Mouse (Mus musculus): ENCODE measurements around the gene Klf3. TPM values are rescaled to one million over a fixed set of nuclear protein-coding genes. Genes with fewer than 3 reads are reported as not detected.

Klf3 gene
- polyA plus RNA-seq, 2 experiments, result 34.2 to 69.8 TPM

DNA sequence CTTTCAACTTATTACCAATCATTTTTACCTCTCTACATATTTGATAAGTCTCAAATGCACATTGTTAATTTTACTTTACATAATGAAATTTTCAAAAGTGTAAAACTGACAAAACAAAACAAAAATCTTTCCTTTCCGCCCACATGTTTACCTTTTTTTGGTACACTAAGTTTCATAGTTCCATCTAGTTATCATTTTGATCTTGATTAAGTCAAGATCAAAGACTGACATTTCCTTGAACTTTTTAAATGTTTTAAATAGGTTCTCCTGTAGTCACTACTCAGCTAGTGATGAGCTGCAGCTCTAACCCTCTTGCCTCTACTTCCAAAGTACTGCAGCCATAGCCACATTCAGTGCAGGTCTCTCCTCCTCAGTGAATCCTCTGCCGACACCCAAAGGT lies 31.6 kb upstream of the Klf3 start:
- no peaks in the 10 kb centered on the region; a peak in 2 of 4 replicates for H3K4me1 ChIP-seq (replicated peaks; ENCODE audit: control insufficient read depth in 2 of 2, insufficient read depth in 2 of 2, low read length in 1 of 2)
- no peak overlapping the region for H3K9ac ChIP-seq (replicated peaks)
- H3K4me3 ChIP-seq (ENCODE audit: insufficient read depth in 1 of 2, low read depth in 2 of 2, low read length in 2 of 2), result no peak overlapping the region
- H3K27ac ChIP-seq, result no peak overlapping the region
- no peaks in the 10 kb centered on the region for H3K36me3 ChIP-seq (replicated peaks; ENCODE audit: control insufficient read depth, insufficient read depth, low read depth)
- TF ChIP-seq CTCF (IDR thresholded peaks at IDR 0.05; ENCODE audit: low read depth), result no peak
- no peak for TF ChIP-seq EP300 (IDR thresholded peaks at IDR 0.05; ENCODE audit: low read depth)
- 69% methylated on average over 2 of the region's 2 CpGs for WGBS (ENCODE audit: insufficient replicate concordance)
- no peaks in the 10 kb centered on the region for H3K27me3 ChIP-seq (ENCODE audit: control insufficient read depth, insufficient read depth, low read length)
- ATAC-seq (ENCODE audit: insufficient read depth) (no peak), DNase-seq (ENCODE audit: low read depth in 3 of 3, low spot score in 3 of 3) (no peak)
- H3K9me3 ChIP-seq (ENCODE audit: control insufficient read depth, low read length), result no peaks in the 10 kb centered on the region
- no peak overlapping the region for H3K4me2 ChIP-seq (ENCODE audit: low read depth)

DNA sequence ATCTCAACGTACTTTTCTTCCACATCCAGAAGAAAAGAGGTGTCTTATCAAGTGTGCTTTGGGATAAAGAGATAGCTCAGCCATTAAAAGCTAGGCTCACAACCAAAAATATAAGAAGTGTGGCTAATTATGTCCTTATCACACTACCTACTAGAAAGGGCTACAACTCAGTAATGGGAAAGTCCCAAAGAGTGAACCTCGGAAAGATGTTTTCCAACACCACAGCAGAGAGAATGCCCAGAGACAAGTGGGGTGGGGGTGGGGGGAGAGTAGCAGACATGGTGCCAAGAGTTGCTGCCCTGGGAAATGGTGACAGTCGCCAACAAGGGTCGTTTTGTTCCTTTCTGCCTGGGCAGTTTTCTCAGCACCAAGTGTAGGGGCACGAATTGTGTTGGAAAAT lies 25.0 kb upstream of the Klf3 start:
- Histone ChIP-seq H3K4me3 (ENCODE audit: insufficient read depth in 1 of 2, low read depth in 2 of 2, low read length in 2 of 2) (no peak overlapping the region), H3K4me2 (ENCODE audit: low read depth) (no peak overlapping the region), H3K9me3 (ENCODE audit: control insufficient read depth, low read length) (no peaks in the 10 kb centered on the region), H3K27me3 (ENCODE audit: control insufficient read depth, insufficient read depth, low read length) (no peaks in the 10 kb centered on the region), H3K27ac (no peak overlapping the region), H3K9ac (replicated peaks) (no peak overlapping the region), H3K4me1 (replicated peaks; ENCODE audit: control insufficient read depth in 2 of 2, insufficient read depth in 2 of 2, low read length in 1 of 2) (peaks cover 2 to 6% of the 10 kb centered on the region in 2 experiments; a peak in 2 of 4 replicates), H3K36me3 (replicated peaks; ENCODE audit: control insufficient read depth, insufficient read depth, low read depth) (no peaks in the 10 kb centered on the region)
- DNase-seq (ENCODE audit: low read depth in 3 of 3, low spot score in 3 of 3) (no peak), ATAC-seq (ENCODE audit: insufficient read depth) (no peak)
- TF ChIP-seq EP300 (IDR thresholded peaks at IDR 0.05; ENCODE audit: low read depth) (no peak), CTCF (IDR thresholded peaks at IDR 0.05; ENCODE audit: low read depth) (no peak)
- WGBS (ENCODE audit: insufficient replicate concordance), result 69% methylated on average over 5 of the region's 5 CpGs

DNA sequence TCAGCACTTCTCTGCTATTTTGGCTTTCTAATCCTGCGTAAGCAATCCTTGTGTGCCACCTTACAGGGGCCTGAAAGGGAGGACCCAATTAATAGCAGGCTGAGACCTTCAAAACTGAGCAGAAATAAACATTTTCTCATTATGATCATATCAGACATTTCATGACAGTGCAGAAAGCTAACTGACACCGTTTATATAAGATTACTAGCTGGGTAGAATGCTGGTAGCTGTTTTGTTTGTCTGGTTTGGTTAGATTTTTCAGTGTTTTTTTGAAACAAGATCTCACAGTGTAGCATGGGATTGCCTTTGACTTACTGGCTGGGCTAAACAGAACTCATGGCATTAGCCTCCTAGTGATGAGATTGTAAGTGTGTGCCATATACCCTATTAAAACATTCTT lies 23.9 kb upstream of the Klf3 start:
- Histone ChIP-seq H3K9me3 (ENCODE audit: control insufficient read depth, low read length) (no peaks in the 10 kb centered on the region), H3K4me3 (ENCODE audit: insufficient read depth in 1 of 2, low read depth in 2 of 2, low read length in 2 of 2) (no peak overlapping the region), H3K4me2 (ENCODE audit: low read depth) (no peak overlapping the region), H3K9ac (replicated peaks) (no peak overlapping the region), H3K27me3 (ENCODE audit: control insufficient read depth, insufficient read depth, low read length) (no peaks in the 10 kb centered on the region), H3K27ac (no peak overlapping the region), H3K36me3 (replicated peaks; ENCODE audit: control insufficient read depth, insufficient read depth, low read depth) (no peaks in the 10 kb centered on the region), H3K4me1 (replicated peaks; ENCODE audit: control insufficient read depth in 2 of 2, insufficient read depth in 2 of 2, low read length in 1 of 2) (peaks cover 2 to 6% of the 10 kb centered on the region in 2 experiments; a peak in 2 of 4 replicates)
- no peak for DNase-seq (ENCODE audit: low read depth in 3 of 3, low spot score in 3 of 3)
- TF ChIP-seq EP300 (IDR thresholded peaks at IDR 0.05; ENCODE audit: low read depth), result no peak
- no peak for TF ChIP-seq CTCF (IDR thresholded peaks at IDR 0.05; ENCODE audit: low read depth)
- 49% methylated on average over 2 of the region's 2 CpGs for WGBS (ENCODE audit: insufficient replicate concordance)
- ATAC-seq (ENCODE audit: insufficient read depth), result no peak

DNA sequence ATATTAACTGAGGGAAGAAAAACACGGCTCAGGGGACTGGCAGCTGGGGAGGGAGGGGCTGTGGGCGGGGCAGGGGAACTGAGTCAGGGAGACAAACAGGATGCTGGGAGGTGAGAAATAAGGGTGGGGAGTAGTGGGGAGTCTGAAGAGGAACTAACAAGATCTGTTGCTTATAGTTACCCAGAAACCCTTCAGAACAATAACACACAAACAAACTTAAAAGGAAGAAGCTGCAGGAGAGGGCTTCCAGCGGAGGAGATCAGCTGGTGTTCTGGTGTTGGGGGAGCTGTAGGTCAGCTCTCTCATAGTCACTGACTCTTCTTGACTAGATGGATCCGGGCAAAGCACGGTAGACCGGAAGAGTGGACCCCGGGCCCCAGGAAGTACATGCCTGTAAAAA lies 22.4 kb upstream of the Klf3 start:
- H3K9ac ChIP-seq (replicated peaks), result no peak overlapping the region
- DNase-seq (ENCODE audit: low read depth in 3 of 3, low spot score in 3 of 3) (no peak), ATAC-seq (ENCODE audit: insufficient read depth) (no peak)
- H3K4me1 ChIP-seq (replicated peaks; ENCODE audit: control insufficient read depth in 2 of 2, insufficient read depth in 2 of 2, low read length in 1 of 2), result peaks cover 2 to 6% of the 10 kb centered on the region in 2 experiments; a peak in 2 of 4 replicates
- no peak overlapping the region for H3K27ac ChIP-seq
- H3K4me3 ChIP-seq (ENCODE audit: insufficient read depth in 1 of 2, low read depth in 2 of 2, low read length in 2 of 2), result no peak overlapping the region
- no peak overlapping the region; the same call in 1 of the 2 replicates for H3K4me2 ChIP-seq (ENCODE audit: low read depth)
- TF ChIP-seq CTCF (IDR thresholded peaks at IDR 0.05; ENCODE audit: low read depth) (no peak), EP300 (IDR thresholded peaks at IDR 0.05; ENCODE audit: low read depth) (no peak)
- no peaks in the 10 kb centered on the region for H3K36me3 ChIP-seq (replicated peaks; ENCODE audit: control insufficient read depth, insufficient read depth, low read depth)
- WGBS (ENCODE audit: insufficient replicate concordance), result 21% methylated on average over 7 of the region's 7 CpGs
- H3K27me3 ChIP-seq (ENCODE audit: control insufficient read depth, insufficient read depth, low read length), result no peaks in the 10 kb centered on the region
- no peaks in the 10 kb centered on the region for H3K9me3 ChIP-seq (ENCODE audit: control insufficient read depth, low read length)

DNA sequence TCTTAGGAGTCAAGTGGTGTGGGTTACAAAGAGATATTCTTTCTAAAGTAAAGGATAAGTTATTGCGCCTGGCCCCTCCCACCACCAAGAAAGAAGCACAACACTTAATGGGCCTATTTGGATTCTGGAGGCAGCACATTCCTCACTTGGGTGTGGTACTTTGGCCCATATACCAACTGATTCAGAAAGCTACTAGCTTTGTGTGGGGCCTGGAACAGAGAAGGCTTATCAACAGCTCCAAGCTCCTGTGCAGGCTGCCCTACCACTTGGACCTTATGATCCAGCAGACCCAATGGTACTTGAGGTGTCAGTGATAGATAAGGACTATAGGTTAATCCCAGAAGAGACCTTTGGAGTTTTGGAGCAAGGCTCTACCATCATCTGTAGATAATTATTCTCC lies 15.0 kb upstream of the Klf3 start:
- ATAC-seq (ENCODE audit: insufficient read depth) (no peak), DNase-seq (ENCODE audit: low read depth in 3 of 3, low spot score in 3 of 3) (no peak)
- no peak for TF ChIP-seq CTCF (IDR thresholded peaks at IDR 0.05; ENCODE audit: low read depth)
- TF ChIP-seq EP300 (IDR thresholded peaks at IDR 0.05; ENCODE audit: low read depth), result no peak
- no peak overlapping the region for H3K9ac ChIP-seq (replicated peaks)
- WGBS (ENCODE audit: insufficient replicate concordance), result 88% methylated on average over 1 of the region's 1 CpGs
- H3K9me3 ChIP-seq (ENCODE audit: control insufficient read depth, low read length), result no peaks in the 10 kb centered on the region
- H3K4me1 ChIP-seq (replicated peaks; ENCODE audit: control insufficient read depth in 2 of 2, insufficient read depth in 2 of 2, low read length in 1 of 2), result peaks cover 4% of the 10 kb centered on the region in 2 experiments; a peak in 2 of 4 replicates
- H3K27me3 ChIP-seq (ENCODE audit: control insufficient read depth, insufficient read depth, low read length), result no peaks in the 10 kb centered on the region
- no peak overlapping the region for H3K4me2 ChIP-seq (ENCODE audit: low read depth)
- H3K36me3 ChIP-seq (replicated peaks; ENCODE audit: control insufficient read depth, insufficient read depth, low read depth), result no peaks in the 10 kb centered on the region
- no peak overlapping the region for H3K4me3 ChIP-seq (ENCODE audit: insufficient read depth in 1 of 2, low read depth in 2 of 2, low read length in 2 of 2)
- H3K27ac ChIP-seq, result no peak overlapping the region

Measured in liver, embryonic 14.5 days (tissue).